Mouse (Mus musculus) liver, embryonic 14.5 days (tissue): ENCODE data around the gene Ccl11.

ENCODE experiments used
- CTCF ChIP-seq: IDR thresholded peaks from 2 replicates; pipeline ENCODE4 v1.5.1; 2016; ENCODE audit warnings: antibody characterized with exemption, low read depth, control low read depth
- EP300 ChIP-seq: IDR thresholded peaks from 2 replicates; pipeline ENCODE4 v1.6.1; 2016; ENCODE audit warnings: antibody characterized with exemption, low read depth

DNA sequence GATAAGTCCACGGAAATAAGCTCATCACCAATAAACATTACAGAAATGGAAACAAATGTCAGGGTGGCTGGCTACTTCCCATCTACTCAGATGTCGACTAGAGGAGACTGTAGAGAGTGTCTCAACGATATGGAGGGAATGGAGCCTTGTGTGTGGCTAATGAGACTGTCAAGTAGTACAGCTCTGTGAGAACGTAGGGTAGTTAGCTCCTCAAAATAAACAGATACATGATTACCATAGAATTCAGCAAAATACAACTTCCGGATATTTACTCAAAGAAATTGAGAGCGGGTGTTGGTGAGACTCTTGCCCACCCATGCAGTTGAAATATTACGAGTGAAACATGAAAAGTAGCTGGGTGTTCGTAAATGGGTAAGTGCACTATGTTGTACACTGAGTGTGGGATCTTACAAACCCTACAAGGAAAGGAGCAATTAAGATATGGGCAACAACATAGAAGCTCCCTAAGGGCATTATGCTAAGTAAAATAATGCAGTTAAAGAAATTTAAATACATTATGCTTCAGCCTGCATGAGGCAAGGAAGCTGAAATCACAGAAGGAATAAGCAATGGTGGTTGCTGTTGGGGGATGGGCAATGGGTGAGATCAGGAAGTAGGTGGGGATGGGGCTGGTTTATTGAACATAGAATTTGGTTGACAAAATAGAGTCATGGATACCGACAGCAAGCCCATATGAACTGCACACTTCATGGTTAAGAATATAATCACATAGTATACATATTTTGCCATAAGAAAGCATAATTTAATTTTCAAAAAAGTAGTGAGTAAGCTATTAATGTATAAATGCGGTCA lies 42.1 kb downstream of the Ccl11 start:
- TF ChIP-seq EP300: no peak
- no peak for TF ChIP-seq CTCF
